Mouse (Mus musculus) heart, postnatal 0 days (tissue): Measurements from ENCODE around the gene 4930558C23Rik. TPM values are rescaled to one million over a fixed set of nuclear protein-coding genes. Genes with fewer than 3 reads are reported as not detected.
"Not testable (repeated sequence)": the region's sequence is repeated elsewhere in the genome, so short reads cannot be mapped to it uniquely, and the experiment has no call there.

Experiments
- ATAC-seq: fragments of 200-750 bp; cut with Nextera tagmentation; 2 replicates; pipeline ENCODE4 v1.8.0; 2017; ENCODE audit warnings: low read depth, moderate number of reproducible peaks, moderate library complexity; ENCODE audit not compliant: insufficient read depth
- DNase-seq: peaks from one replicate; pipeline ENCODE4 v3.0.0-alpha.2; 2016; ENCODE audit warnings: low spot score
- H3K27ac ChIP-seq: fragments of 300-500 bp; sonication (generic); 2 replicates; pipeline ENCODE4 v1.5.1; 2014; ENCODE audit warnings: low read depth, mild to moderate bottlenecking
- H3K27me3 ChIP-seq: fragments of 300-500 bp; sonication (generic); 2 replicates; pipeline ENCODE4 v1.6.1; 2014; ENCODE audit warnings: low read length, mixed read lengths; ENCODE audit not compliant: control insufficient read depth, insufficient read depth
- H3K36me3 ChIP-seq: fragments of 300-500 bp; sonication (generic); replicated peaks from 2 replicates; pipeline ENCODE4 v1.6.1; 2014; ENCODE audit warnings: low read length, mixed read lengths; ENCODE audit not compliant: control insufficient read depth, insufficient read depth
- H3K4me1 ChIP-seq: fragments of 300-500 bp; sonication (generic); 2 replicates; pipeline ENCODE4 v1.6.1; 2014; ENCODE audit warnings: antibody characterized with exemption; ENCODE audit not compliant: control insufficient read depth, insufficient read depth
- H3K4me2 ChIP-seq: fragments of 300-500 bp; sonication (generic); 2 replicates; pipeline ENCODE4 v1.6.1; 2014; ENCODE audit warnings: low read depth, mild to moderate bottlenecking, low read length, moderate library complexity
- H3K4me3 ChIP-seq: fragments of 300-500 bp; sonication (generic); 2 replicates; pipeline ENCODE4 v1.5.1; 2014; ENCODE audit warnings: low read depth, low read length
- H3K9ac ChIP-seq: fragments of 300-500 bp; sonication (generic); replicated peaks from 2 replicates; pipeline ENCODE4 v1.6.1; 2014; ENCODE audit warnings: low read depth, low read length, mixed read lengths
- H3K9me3 ChIP-seq: fragments of 300-500 bp; sonication (generic); replicated peaks from 2 replicates; pipeline ENCODE4 v1.6.1; 2016; ENCODE audit warnings: low read length; ENCODE audit not compliant: control insufficient read depth
- CTCF ChIP-seq: IDR thresholded peaks from 2 replicates; pipeline ENCODE4 v1.5.1; 2016; ENCODE audit warnings: antibody characterized with exemption, control low read depth, low read depth
- EP300 ChIP-seq: IDR thresholded peaks from 2 replicates; pipeline ENCODE4 v1.6.1; 2016; ENCODE audit warnings: antibody characterized with exemption, low read depth
- WGBS: fragments of 180-500 bp; shearing (Covaris S2); extraction: QIAGEN DNeasy Blood & Tissue Kit; methylation state at CpG from one replicate; pipeline ENCODE4 v1.1.7; 2014; 5-methylcytosine and 5-hydroxymethylcytosine counted together
- polyA plus RNA-seq: library from polyadenylated mRNA; unstranded; fragments of >200 nt; fragmentation: Nextera tagmentation; extraction: Ambion mirVana; gene quantifications from 2 replicates; pipeline ENCODE4 v1.2.1, GENCODE M21; 2015
- total RNA-seq: library from RNA; depleted of rRNA; stranded (reverse); fragments of >200 nt; gene quantifications from 2 replicates; pipeline ENCODE4 v1.2.3, GENCODE M21; 2014; ENCODE audit warnings: low replicate concordance

4930558C23Rik gene
- total and polyA plus RNA-seq, 2 experiments from 2014 or later: not detected

DNA sequence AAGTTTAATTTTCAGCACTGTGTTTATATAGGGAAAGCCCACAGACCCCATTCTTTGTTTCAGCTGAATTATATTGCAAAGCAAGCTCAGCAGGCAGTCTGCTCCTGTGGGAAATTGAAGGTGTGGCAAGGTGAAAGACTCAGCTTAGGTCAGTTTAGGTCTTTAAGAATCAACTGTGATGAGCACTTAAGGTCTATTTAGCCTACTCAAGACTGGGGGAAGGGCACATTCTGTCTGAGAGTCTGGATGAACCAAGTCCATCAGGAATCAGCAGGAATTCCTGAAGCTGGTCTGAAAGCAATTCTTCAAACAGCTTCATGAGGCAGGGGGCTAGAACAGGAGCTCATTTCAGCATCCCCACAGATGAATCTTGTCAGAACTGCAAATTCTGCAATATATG is 32.5 kb downstream of the 4930558C23Rik start:
- no peak for ATAC-seq
- no peak overlapping the region for H3K4me3 ChIP-seq
- no peak overlapping the region for H3K9ac ChIP-seq
- DNase-seq: no peak
- H3K36me3 ChIP-seq: no peaks in the 10 kb centered on the region
- no peaks in the 10 kb centered on the region for H3K9me3 ChIP-seq
- no peak overlapping the region for H3K27ac ChIP-seq
- no peaks in the 10 kb centered on the region for H3K4me1 ChIP-seq
- H3K4me2 ChIP-seq: no peak overlapping the region
- no peak for TF ChIP-seq EP300
- no peak for TF ChIP-seq CTCF
- H3K27me3 ChIP-seq: no peaks in the 10 kb centered on the region

DNA sequence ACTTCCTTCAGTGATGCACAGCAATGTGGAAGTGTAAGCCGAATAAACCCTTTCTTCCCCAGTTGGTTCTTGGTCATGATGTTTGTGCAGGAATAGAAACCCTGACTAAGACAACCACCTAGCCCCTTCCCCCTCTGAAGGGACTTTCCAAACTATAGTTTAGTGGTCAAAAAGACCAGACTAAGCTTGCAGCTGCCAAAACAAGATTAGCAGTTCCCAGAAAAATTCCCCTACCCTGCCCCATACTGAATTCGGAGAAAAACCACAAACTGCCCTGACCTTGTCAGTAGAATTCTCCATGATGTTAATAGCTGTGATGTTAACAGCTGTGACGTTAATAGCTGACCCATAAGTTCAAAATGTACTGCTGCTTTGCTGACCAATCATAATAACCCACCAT is 42.4 kb downstream of the 4930558C23Rik start:
- DNase-seq, H3K9me3 ChIP-seq, H3K27me3 ChIP-seq, H3K36me3 ChIP-seq, H3K27ac ChIP-seq, H3K4me2 ChIP-seq, H3K9ac ChIP-seq, H3K4me3 ChIP-seq, ATAC-seq, H3K4me1 ChIP-seq: not testable (repeated sequence)
- 58% methylated on average over 3 of the region's 3 CpGs for WGBS

DNA sequence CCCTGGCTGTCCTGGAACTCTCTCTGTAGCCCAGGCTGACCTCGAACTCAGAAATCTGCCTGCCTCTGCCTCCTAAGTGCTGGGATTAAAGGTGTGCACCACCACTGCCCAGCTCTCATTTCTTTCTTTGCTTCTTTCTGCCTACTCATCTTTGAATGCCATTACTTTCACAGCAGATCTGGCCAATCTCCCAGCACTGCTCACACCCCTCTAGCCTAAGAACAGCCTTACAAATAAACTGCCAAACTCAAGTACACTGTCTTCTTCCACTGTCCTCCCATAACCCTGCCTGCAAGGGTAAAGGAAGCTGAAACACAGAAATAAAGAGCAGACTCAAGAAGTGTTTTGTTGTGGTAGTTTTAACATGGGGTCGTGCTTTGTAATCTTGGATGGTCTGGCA is 44.9 kb downstream of the 4930558C23Rik start:
- Histone ChIP-seq H3K27ac (no peak overlapping the region), H3K9me3 (no peaks in the 10 kb centered on the region), H3K27me3 (no peaks in the 10 kb centered on the region), H3K4me2 (no peak overlapping the region), H3K36me3 (peaks cover 12% of the 10 kb centered on the region), H3K4me3 (no peak overlapping the region), H3K4me1 (no peaks in the 10 kb centered on the region), H3K9ac (no peak overlapping the region)
- TF ChIP-seq CTCF: no peak
- no peak for TF ChIP-seq EP300
- whole genome bisulfite sequencing: 93% methylated on average over 2 of the region's 2 CpGs
- DNase-seq (no peak), ATAC-seq (no peak)

DNA sequence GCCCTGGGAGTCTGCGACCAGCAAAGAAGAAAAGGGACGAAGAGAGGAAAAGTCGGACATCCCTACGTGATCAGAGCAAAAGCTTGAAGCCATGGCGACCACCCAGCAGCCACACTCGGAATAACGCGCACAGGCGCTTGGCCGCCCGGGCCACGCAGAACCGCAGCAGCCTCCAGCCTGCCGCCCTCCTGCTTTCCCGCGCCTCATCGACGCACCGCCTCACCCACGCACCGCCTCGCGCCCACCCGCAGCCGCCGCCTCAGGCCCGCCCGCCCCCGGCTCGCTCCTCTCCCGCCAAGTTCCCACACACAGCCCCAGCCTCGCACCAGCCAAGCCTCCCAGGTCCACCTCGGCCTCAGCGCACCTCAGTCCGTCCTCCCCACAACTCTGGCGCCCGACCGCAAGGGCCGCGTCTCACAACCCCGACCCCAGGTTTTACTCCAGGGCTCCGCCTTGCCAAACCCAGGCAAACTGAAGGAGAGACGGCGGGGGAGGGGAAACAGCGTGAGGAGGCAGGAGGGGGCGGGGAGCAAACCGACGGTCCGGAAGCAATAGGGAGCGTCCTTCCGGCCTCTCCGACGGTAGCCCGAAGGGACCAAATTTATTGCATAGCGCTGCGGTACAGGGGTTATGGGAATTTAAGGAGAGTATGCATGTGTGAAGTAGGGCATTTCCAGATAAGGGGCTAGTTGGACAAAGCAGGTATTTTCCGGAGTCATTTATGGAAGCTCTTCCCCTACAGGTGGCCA is 45.8 kb downstream of the 4930558C23Rik start, which contains the start of gene Setdb1:
TSS of gene Setdb1 (minus strand) at position 502 of the 749 bp plus-strand sequence.
- Histone ChIP-seq H3K4me3 (peak within 1 kb of the TSS; percentile 56), H3K4me2 (peak within 1 kb of the TSS; percentile 62), H3K9ac (peak within 1 kb of the TSS; percentile 52), H3K36me3 (peaks cover 18% of the 10 kb centered on the region)
- TF ChIP-seq EP300: peak; percentile 45; the same call in 1 of the 2 replicates
- H3K27me3 ChIP-seq, H3K9me3 ChIP-seq, H3K4me1 ChIP-seq, H3K27ac ChIP-seq: not testable (repeated sequence)
- peak; percentile 95 for ATAC-seq
- peak; percentile 91 for DNase-seq
- under 1% methylated on average over 31 of the region's 57 CpGs for WGBS

DNA sequence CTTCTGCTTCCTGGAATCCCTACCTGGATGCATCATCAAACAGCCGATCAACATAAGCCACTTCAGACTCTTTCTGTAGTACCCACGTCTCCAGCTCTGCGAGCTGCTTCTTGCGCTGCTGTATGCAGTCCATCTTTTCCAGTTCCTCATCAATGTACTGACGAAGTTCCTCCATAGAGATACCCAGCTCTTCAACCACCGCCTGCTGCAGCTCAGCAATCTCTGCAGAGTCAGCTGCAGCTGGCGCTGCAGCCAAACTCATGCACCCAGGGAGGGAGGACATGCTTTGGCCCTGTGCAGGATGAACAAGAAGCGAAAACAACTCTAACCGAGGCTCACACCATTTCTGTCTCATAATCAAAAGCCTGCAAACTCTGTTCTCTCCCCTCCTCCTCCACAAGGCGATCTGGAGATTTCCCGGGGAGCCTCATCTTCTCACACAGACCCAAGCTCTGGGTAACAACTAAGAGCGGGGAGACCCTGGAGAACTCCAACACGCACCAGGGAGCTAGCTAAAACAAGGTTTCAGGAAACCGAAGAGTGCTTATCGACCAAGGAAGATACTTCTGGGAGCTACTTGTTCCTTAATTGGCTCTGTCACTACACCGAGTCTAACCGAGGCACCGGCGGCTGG is 46.6 kb downstream of the 4930558C23Rik start:
- not testable (repeated sequence) for H3K9ac ChIP-seq, ATAC-seq

DNA sequence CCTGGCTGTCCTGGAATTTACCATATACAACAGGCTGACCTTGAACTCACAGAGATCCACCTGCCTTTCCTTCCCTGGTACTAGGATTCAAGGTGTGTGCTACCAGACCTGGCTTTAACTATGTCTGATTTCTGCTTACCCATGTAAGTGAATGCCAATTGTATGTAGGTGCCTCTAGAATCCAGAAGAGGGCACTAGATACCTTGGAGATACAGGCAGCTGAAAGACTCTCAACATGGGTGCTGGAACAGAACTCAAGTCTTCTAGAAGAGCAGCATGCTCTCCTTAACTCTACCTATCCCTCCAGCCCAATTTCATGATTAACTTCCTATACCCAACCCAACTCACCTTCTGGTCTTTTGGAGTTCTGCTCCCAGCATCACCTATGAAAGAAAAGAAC is 53.1 kb downstream of the 4930558C23Rik start:
- Histone ChIP-seq H3K4me1 (no peaks in the 10 kb centered on the region), H3K27ac (no peak overlapping the region), H3K9me3 (no peaks in the 10 kb centered on the region), H3K9ac (no peak overlapping the region), H3K36me3 (peaks cover 74% of the 10 kb centered on the region), H3K27me3 (no peaks in the 10 kb centered on the region), H3K4me3 (no peak overlapping the region), H3K4me2 (no peak overlapping the region)
- no peak; the same call in 1 of the 2 replicates for ATAC-seq
- DNase-seq: peak; percentile 57
- TF ChIP-seq CTCF (peak; percentile 63), EP300 (no peak)

More for the DNA sequence above, 46.6 kb downstream of the 4930558C23Rik start:
- peaks cover 23% of the 10 kb centered on the region for H3K36me3 ChIP-seq
- peak overlapping the region; percentile 56 for H3K4me3 ChIP-seq
- H3K27me3 ChIP-seq, H3K9me3 ChIP-seq, H3K4me1 ChIP-seq, DNase-seq, H3K27ac ChIP-seq: not testable (repeated sequence)
- 28% methylated on average over 8 of the region's 19 CpGs for WGBS
- H3K4me2 ChIP-seq: peak overlapping the region; percentile 62; the same call in 1 of the 2 replicates

DNA sequence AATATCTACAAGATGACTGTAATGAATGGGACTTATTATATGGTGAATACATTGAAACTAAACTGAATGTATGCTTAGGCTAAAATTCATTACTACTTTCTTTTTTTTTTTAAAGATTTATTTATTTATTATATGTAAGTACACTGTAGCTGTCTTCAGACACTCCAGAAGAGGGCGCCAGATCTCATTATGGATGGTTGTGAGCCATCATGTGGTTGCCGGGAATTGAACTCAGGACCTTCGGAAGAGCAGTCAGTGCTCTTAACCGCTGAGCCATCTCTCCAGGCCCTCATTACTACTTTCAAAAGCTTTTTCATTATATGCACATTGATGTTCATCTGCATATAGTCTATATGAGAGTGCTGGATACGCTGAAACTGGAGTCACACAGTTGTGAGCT is 54.3 kb downstream of the 4930558C23Rik start:
- not testable (repeated sequence) for DNase-seq, H3K27ac ChIP-seq, H3K4me3 ChIP-seq, H3K9me3 ChIP-seq, H3K4me1 ChIP-seq, ATAC-seq, H3K27me3 ChIP-seq, H3K4me2 ChIP-seq, H3K9ac ChIP-seq
- peaks cover 73% of the 10 kb centered on the region for H3K36me3 ChIP-seq
- over 99% methylated on average over 5 of the region's 5 CpGs for WGBS
